Mouse (Mus musculus) thymus, adult 2 months (tissue): ENCODE results near the gene Rab21.

Experiments
- CTCF ChIP-seq: fragments of 200-500 bp; IDR thresholded peaks from 2 replicates; pipeline ENCODE4 v1.5.1; 2012; ENCODE audit warnings: mild to moderate bottlenecking, control low read depth, low read length, moderate library complexity, borderline replicate concordance; ENCODE audit not compliant: control insufficient read depth, poor library complexity, insufficient read depth; ENCODE audit errors: extremely low read depth
- POLR2A ChIP-seq: fragments of 200-500 bp; IDR thresholded peaks from 2 replicates; pipeline ENCODE4 v1.6.1; 2012; ENCODE audit warnings: mild to moderate bottlenecking, low read length, control low read depth, moderate library complexity; ENCODE audit not compliant: control insufficient read depth, poor library complexity, insufficient read depth; ENCODE audit errors: extremely low read depth

GRCm38 (mm10) chr10:115363151-115363550 is 47.8 kb upstream of the Rab21 start:
- no peak for TF ChIP-seq CTCF
- no peak for TF ChIP-seq POLR2A
